ENCODE assay signal across 22 mouse cellular contexts in the genomic region with DNA sequence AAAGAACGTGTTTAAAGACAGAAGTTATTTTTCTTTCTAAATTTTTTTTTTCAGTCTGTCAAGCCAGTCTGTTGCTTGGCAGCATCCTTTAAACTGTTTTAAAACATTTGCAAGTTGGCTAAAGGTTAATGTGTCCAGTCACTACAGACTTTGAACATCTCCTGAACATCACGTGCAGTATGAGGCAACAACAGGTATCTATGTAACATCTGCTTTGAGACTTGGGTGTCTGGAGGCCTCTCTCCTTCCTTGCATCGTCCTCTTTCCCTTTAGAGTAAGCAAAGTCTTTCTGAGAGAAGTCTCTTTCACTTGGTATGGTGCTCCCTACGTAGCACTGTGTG. TPM values are rescaled to one million over a fixed set of nuclear protein-coding genes. Genes with fewer than 3 reads are reported as not detected.
DNase-seq lines count a peak whose midpoint lies in the region; ATAC-seq and TF ChIP-seq lines count a peak whose summit lies in the region.
"Had no signal": no experiment of that assay in that cellular context is flagged by ENCODE, and none has a peak within 500 bp of the region (broad histone marks: within the 10 kb centered on the region; RNA-seq: fewer than 3 reads in every experiment).

No protein-coding gene starts in this region.

- H3K36me3 ChIP-seq in kidney, embryonic 16.5 days (ENCODE audit: insufficient read depth, low read length) = no peaks in the 10 kb centered on the region
- no peaks in the 10 kb centered on the region for H3K36me3 ChIP-seq in liver, postnatal 0 days (replicated peaks; ENCODE audit: insufficient read depth, low read length)
- H3K36me3 ChIP-seq in stomach, postnatal 0 days (ENCODE audit: control insufficient read depth, insufficient read depth, low read length) = no peaks in the 10 kb centered on the region
- H3K36me3 ChIP-seq: embryonic facial prominence, embryonic 15.5 days; hindbrain, embryonic 13.5 days; midbrain, embryonic 15.5 days had no signal

- 76% methylated on average over 4 of the region's 4 CpGs for WGBS in kidney, embryonic 16.5 days
- WGBS in liver, postnatal 0 days (ENCODE audit: insufficient replicate concordance) = 43% methylated on average over 4 of the region's 4 CpGs
- WGBS in stomach, postnatal 0 days = 71% methylated on average over 4 of the region's 4 CpGs

- no peak for ATAC-seq in kidney, embryonic 16.5 days (ENCODE audit: low FRiP score, low TSS enrichment)
- ATAC-seq in liver, postnatal 0 days = peak; percentile 80
- no peak for ATAC-seq in stomach, postnatal 0 days (ENCODE audit: low FRiP score, low TSS enrichment)
- ATAC-seq in granulocyte monocyte progenitor cell, adult 5-6 weeks (replicated peaks; ENCODE audit: poor library complexity, severe bottlenecking) = no peak
- ATAC-seq: activated CD4-positive, CD25-positive, alpha-beta regulatory T cell, adult 4 months; forebrain, embryonic 16.5 days; midbrain, embryonic 15.5 days; Patski had no signal

- H3K4me2 ChIP-seq in kidney, embryonic 16.5 days (replicated peaks; ENCODE audit: low read depth, low read length) = no peak overlapping the region
- peak overlapping the region; percentile 55 for H3K4me2 ChIP-seq in liver, postnatal 0 days (ENCODE audit: low read depth, low read length)
- H3K4me2 ChIP-seq in stomach, postnatal 0 days (replicated peaks; ENCODE audit: low read depth) = no peak overlapping the region
- H3K4me2 ChIP-seq: embryonic facial prominence, embryonic 15.5 days; hindbrain, embryonic 13.5 days; midbrain, embryonic 15.5 days had no signal

- no peak for TF ChIP-seq CTCF in liver, postnatal 0 days (IDR thresholded peaks at IDR 0.05; ENCODE audit: low read depth)
- TF ChIP-seq CTCF in stomach, postnatal 0 days (IDR thresholded peaks at IDR 0.05; ENCODE audit: low read depth) = no peak

- H3K27ac ChIP-seq in kidney, embryonic 16.5 days (ENCODE audit: low read length) = no peak overlapping the region
- peak overlapping the region; percentile 95 for H3K27ac ChIP-seq in liver, postnatal 0 days (ENCODE audit: low read depth)
- H3K27ac ChIP-seq in stomach, postnatal 0 days (replicated peaks) = no peak overlapping the region
- H3K27ac ChIP-seq: embryonic facial prominence, embryonic 15.5 days; heart, adult 2 months; hindbrain, embryonic 13.5 days; midbrain, embryonic 15.5 days had no signal

- H3K27me3 ChIP-seq in kidney, embryonic 16.5 days (ENCODE audit: insufficient read depth, low read length) = no peaks in the 10 kb centered on the region
- H3K27me3 ChIP-seq in liver, postnatal 0 days (ENCODE audit: insufficient read depth, low read length) = no peaks in the 10 kb centered on the region
- H3K27me3 ChIP-seq in stomach, postnatal 0 days (ENCODE audit: control insufficient read depth, insufficient read depth, low read length) = no peaks in the 10 kb centered on the region
- H3K27me3 ChIP-seq: embryonic facial prominence, embryonic 15.5 days; hindbrain, embryonic 13.5 days; midbrain, embryonic 15.5 days had no signal

- peak; percentile 72 for DNase-seq in kidney, adult 11 months
- peak; percentile 60 for DNase-seq in c-Kit-positive CD71-positive TER-119-positive erythroid progenitor cells, embryonic 14.5 days (ENCODE audit: low spot score)
- peak; percentile 65 to 69 for DNase-seq in kidney, postnatal 25 days
- no peak for DNase-seq in liver, postnatal 0 days
- DNase-seq in stomach, postnatal 0 days (ENCODE audit: low spot score) = no peak
- no peak for DNase-seq in cerebellum, adult 8-10 months
- DNase-seq: adrenal gland, postnatal 14 days; cerebellum, adult 9-11 months; embryo, embryonic 11 days; heart, adult 2 months; lung, postnatal 10 days; retina, postnatal 1 day; right cerebral cortex, postnatal 4 days had no signal

- no peaks in the 10 kb centered on the region for H3K4me1 ChIP-seq in kidney, embryonic 16.5 days (ENCODE audit: insufficient read depth, low read length)
- H3K4me1 ChIP-seq in liver, postnatal 0 days (ENCODE audit: insufficient read depth) = peaks cover 39% of the 10 kb centered on the region
- no peaks in the 10 kb centered on the region for H3K4me1 ChIP-seq in stomach, postnatal 0 days (replicated peaks; ENCODE audit: control insufficient read depth, insufficient read depth)
- H3K4me1 ChIP-seq: embryonic facial prominence, embryonic 15.5 days; hindbrain, embryonic 13.5 days; midbrain, embryonic 15.5 days had no signal

- no peak overlapping the region for H3K4me3 ChIP-seq in kidney, embryonic 16.5 days (ENCODE audit: low read length)
- peak overlapping the region; percentile 3; the same call in 1 of the 2 replicates for H3K4me3 ChIP-seq in liver, postnatal 0 days (ENCODE audit: low read depth, low read length)
- H3K4me3 ChIP-seq in stomach, postnatal 0 days (ENCODE audit: low read depth, low read length) = no peak overlapping the region
- H3K4me3 ChIP-seq: embryonic facial prominence, embryonic 15.5 days; heart, adult 2 months; hindbrain, embryonic 13.5 days; megakaryocyte, embryonic 14.5 days; midbrain, embryonic 15.5 days had no signal

- no peaks in the 10 kb centered on the region for H3K9me3 ChIP-seq in kidney, embryonic 16.5 days (ENCODE audit: low read length)
- no peaks in the 10 kb centered on the region for H3K9me3 ChIP-seq in liver, postnatal 0 days (ENCODE audit: low read length)
- no peaks in the 10 kb centered on the region for H3K9me3 ChIP-seq in stomach, postnatal 0 days (ENCODE audit: control insufficient read depth, low read length)
- H3K9me3 ChIP-seq: embryonic facial prominence, embryonic 15.5 days; midbrain, embryonic 15.5 days had no signal

- H3K9ac ChIP-seq in kidney, embryonic 16.5 days (replicated peaks; ENCODE audit: low read length) = no peak overlapping the region
- peak overlapping the region; percentile 42; the same call in 1 of the 2 replicates for H3K9ac ChIP-seq in liver, postnatal 0 days (replicated peaks)
- no peak overlapping the region for H3K9ac ChIP-seq in stomach, postnatal 0 days (ENCODE audit: low read length)
- H3K9ac ChIP-seq: embryonic facial prominence, embryonic 15.5 days; hindbrain, embryonic 13.5 days; midbrain, embryonic 15.5 days had no signal

- TF ChIP-seq EP300 in liver, postnatal 0 days (IDR thresholded peaks at IDR 0.05; ENCODE audit: low read depth) = peak; percentile 84
- no peak for TF ChIP-seq EP300 in stomach, postnatal 0 days (optimal IDR thresholded peaks at IDR 0.05)

RNA-seq across cellular contexts. Expression of a gene that starts 8.9 kb away (rescaled TPM):
- polyA plus RNA-seq in kidney, embryonic 16.5 days (2015; fragmentation: Nextera tagmentation; extraction: Ambion mirVana) = 72.1 and 74.4 TPM in 2 replicates
- polyA plus RNA-seq in liver, postnatal 0 days (2015; fragmentation: Nextera tagmentation; extraction: Ambion mirVana) = 63.7 and 71.9 TPM in 2 replicates
- 37.5 and 38.7 TPM in 2 replicates for polyA plus RNA-seq in stomach, postnatal 0 days (2015; fragmentation: Nextera tagmentation; extraction: Ambion mirVana)
- total RNA-seq in granulocyte monocyte progenitor cell, adult 5-6 weeks (2014; fragmentation: Nextera tagmentation) = 36.3 and 45.2 TPM in 2 replicates
- 37.9 and 49.9 TPM in 2 replicates for total RNA-seq in granulocyte monocyte progenitor cell, adult 5-6 weeks (2017)

RNA-seq across cellular contexts. Expression of a gene that starts 10.3 kb away (rescaled TPM):
- 97.9 and 161 TPM in 2 replicates for polyA plus RNA-seq in kidney, embryonic 16.5 days (2015; fragmentation: Nextera tagmentation; extraction: Ambion mirVana)
- polyA plus RNA-seq in liver, postnatal 0 days (2015; fragmentation: Nextera tagmentation; extraction: Ambion mirVana) = 73.3 and 76.3 TPM in 2 replicates
- 120 and 138 TPM in 2 replicates for polyA plus RNA-seq in stomach, postnatal 0 days (2015; fragmentation: Nextera tagmentation; extraction: Ambion mirVana)
- 146 and 204 TPM in 2 replicates for total RNA-seq in granulocyte monocyte progenitor cell, adult 5-6 weeks (2014; fragmentation: Nextera tagmentation)
- 105 and 159 TPM in 2 replicates for total RNA-seq in granulocyte monocyte progenitor cell, adult 5-6 weeks (2017)

Comparison
In these comparisons a context has a peak if more than half of its experiments do, and no peak if none do; other contexts are left out.
1. DNase-seq: peak in kidney, adult 11 months (single experiment), c-Kit-positive CD71-positive TER-119-positive erythroid progenitor cells, embryonic 14.5 days (single experiment) and kidney, postnatal 25 days (2 of 2); none in liver, postnatal 0 days (single experiment), stomach, postnatal 0 days (single experiment) and cerebellum, adult 8-10 months (single experiment).